Mouse (Mus musculus) liver, adult 2 months (tissue): ENCODE results near the gene Hrh1. TPM values are rescaled to one million over a fixed set of nuclear protein-coding genes. Genes with fewer than 3 reads are reported as not detected.

Experiments used
- DNase-seq: peaks from one replicate; pipeline ENCODE4 v3.0.0-alpha.2; 2011; ENCODE audit warnings: low read depth, low spot score; ENCODE audit errors: extremely low read depth
- H3K27ac ChIP-seq: fragments of 200-500 bp; replicated peaks from 2 replicates; pipeline ENCODE4 v1.5.1; 2012; ENCODE audit warnings: low read depth, mild to moderate bottlenecking, control low read depth, inconsistent platforms, low read length; ENCODE audit not compliant: insufficient read depth
- H3K27me3 ChIP-seq: fragments of 200-500 bp; 2 replicates; pipeline ENCODE4 v1.6.1; 2012; ENCODE audit warnings: mild to moderate bottlenecking, moderate library complexity, low read length, inconsistent platforms; ENCODE audit not compliant: control insufficient read depth, insufficient read depth
- H3K36me3 ChIP-seq: fragments of 200-500 bp; 2 replicates; pipeline ENCODE4 v1.6.1; 2012; ENCODE audit warnings: low read length, inconsistent platforms; ENCODE audit not compliant: control insufficient read depth, insufficient read depth
- H3K4me1 ChIP-seq: fragments of 200-500 bp; 2 replicates; pipeline ENCODE4 v1.6.1; 2011; ENCODE audit warnings: low read length; ENCODE audit not compliant: control insufficient read depth, insufficient read depth
- H3K4me3 ChIP-seq: fragments of 200-500 bp; 2 replicates; pipeline ENCODE4 v1.5.1; 2011; ENCODE audit warnings: low read depth, mild to moderate bottlenecking, control low read depth, low read length, moderate library complexity; ENCODE audit not compliant: insufficient read depth
- H3K79me2 ChIP-seq: fragments of 200-500 bp; 2 replicates; pipeline ENCODE4 v1.6.1; 2012; ENCODE audit warnings: inconsistent platforms, mild to moderate bottlenecking, low read length, moderate library complexity; ENCODE audit not compliant: control insufficient read depth, insufficient read depth
- H3K9ac ChIP-seq: fragments of 200-500 bp; 2 replicates; pipeline ENCODE4 v1.6.1; 2012; ENCODE audit warnings: low read depth, mild to moderate bottlenecking, control low read depth, inconsistent platforms, low read length
- CTCF ChIP-seq: fragments of 200-500 bp; IDR thresholded peaks from 2 replicates; pipeline ENCODE4 v1.5.1; 2011; ENCODE audit warnings: low read depth, low read length, control low read depth
- POLR2A ChIP-seq: fragments of 200-500 bp; IDR thresholded peaks from 2 replicates; pipeline ENCODE4 v1.6.1; 2011; ENCODE audit warnings: low read length, control low read depth; ENCODE audit not compliant: insufficient read depth; ENCODE audit errors: extremely low read depth
- WGBS: fragments of 180-500 bp; shearing (Covaris S2); methylation state at CpG from one replicate; pipeline ENCODE4 v1.1.7; 2018; 5-methylcytosine and 5-hydroxymethylcytosine counted together
- polyA plus RNA-seq: library from polyadenylated mRNA; depleted of rRNA; stranded (reverse); fragments of >200 nt; gene quantifications from 2 replicates; pipeline ENCODE4 v1.2.3, GENCODE M21; 2012
- total RNA-seq: library from RNA; depleted of rRNA; stranded (reverse); fragments of >200 nt; gene quantifications from 2 replicates; pipeline ENCODE4 v1.2.3, GENCODE M21; 2014

The Hrh1 gene
- total and polyA plus RNA-seq, 2 experiments, result 0.07 TPM; not detected in 1

DNA sequence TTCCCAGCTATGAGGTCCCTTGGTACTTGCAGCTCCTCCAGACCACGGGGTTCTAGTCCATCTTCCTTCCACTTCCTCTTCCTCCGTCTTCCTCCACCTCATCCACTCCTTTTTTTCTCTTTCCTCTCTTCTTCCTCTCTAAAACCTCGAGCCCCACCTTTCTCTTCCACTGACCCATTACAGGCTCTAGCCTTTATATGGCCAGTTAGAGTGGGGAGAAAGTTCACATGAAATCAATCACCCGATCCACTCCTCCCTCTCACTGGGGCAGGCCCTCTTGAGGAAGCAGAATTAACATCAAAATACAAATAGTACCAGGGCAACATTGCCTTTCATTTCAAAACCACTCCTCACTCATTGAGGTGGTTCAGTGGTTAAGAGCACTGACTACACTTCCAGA is 9.9 kb upstream of the Hrh1 start:
- Histone ChIP-seq H3K9ac (no peak overlapping the region), H3K27me3 (no peaks in the 10 kb centered on the region), H3K4me3 (no peak overlapping the region), H3K27ac (no peak overlapping the region), H3K36me3 (no peaks in the 10 kb centered on the region), H3K79me2 (no peaks in the 10 kb centered on the region), H3K4me1 (no peaks in the 10 kb centered on the region)
- no peak for DNase-seq
- WGBS, result 69% methylated on average over 4 of the region's 4 CpGs
- no peak for TF ChIP-seq POLR2A
- TF ChIP-seq CTCF, result no peak

GRCm38 (mm10) chr6:114390129-114390528 is 7.6 kb upstream of the Hrh1 start:
- Histone ChIP-seq H3K79me2 (no peaks in the 10 kb centered on the region), H3K27ac (no peak overlapping the region)

GRCm38 (mm10) chr6:114394982-114395381 is 2.8 kb upstream of the Hrh1 start:
- Histone ChIP-seq H3K4me3 (no peak overlapping the region), H3K36me3 (no peaks in the 10 kb centered on the region), H3K27me3 (peaks cover 10% of the 10 kb centered on the region), H3K9ac (no peak overlapping the region), H3K27ac (no peak overlapping the region), H3K79me2 (no peaks in the 10 kb centered on the region), H3K4me1 (peaks cover 2% of the 10 kb centered on the region; the same call in 1 of the 2 replicates)
- TF ChIP-seq CTCF, result no peak
- TF ChIP-seq POLR2A, result no peak
- 70% methylated on average over 4 of the region's 4 CpGs for WGBS
- DNase-seq, result no peak

More at GRCm38 (mm10) chr6:114390129-114390528, 7.6 kb upstream of the Hrh1 start:
- H3K4me1 ChIP-seq, result no peaks in the 10 kb centered on the region
- H3K4me3 ChIP-seq, result no peak overlapping the region
- no peak overlapping the region for H3K9ac ChIP-seq
- H3K36me3 ChIP-seq, result no peaks in the 10 kb centered on the region
- no peak for DNase-seq
- WGBS, result 69% methylated on average over 2 of the region's 2 CpGs
- TF ChIP-seq POLR2A (no peak), CTCF (no peak)
- no peaks in the 10 kb centered on the region for H3K27me3 ChIP-seq

DNA sequence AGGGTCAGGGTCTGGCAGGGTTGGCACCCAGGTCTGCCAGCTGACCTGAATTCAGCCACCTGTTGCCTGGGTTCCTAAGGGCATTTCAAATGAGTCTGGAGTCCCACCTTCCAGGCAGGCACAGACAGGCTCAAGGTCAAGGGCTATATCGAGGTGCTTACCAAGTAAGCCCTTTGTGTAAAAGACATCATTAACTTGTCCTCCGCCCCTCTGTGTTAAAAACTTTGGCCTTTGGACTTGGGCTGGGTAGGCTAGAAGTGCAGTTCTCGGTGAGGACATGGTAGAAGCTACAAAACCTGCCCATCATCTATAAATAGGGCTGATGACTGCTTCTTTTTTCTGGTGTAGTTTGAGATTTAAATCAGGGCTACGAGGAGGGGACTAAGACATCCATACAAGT is 1.1 kb upstream of the Hrh1 start:
- Histone ChIP-seq H3K27ac (no peak overlapping the region), H3K27me3 (peaks cover 10% of the 10 kb centered on the region), H3K9ac (no peak overlapping the region), H3K4me1 (peaks cover 2% of the 10 kb centered on the region; the same call in 1 of the 2 replicates), H3K79me2 (no peaks in the 10 kb centered on the region), H3K4me3 (no peak overlapping the region), H3K36me3 (no peaks in the 10 kb centered on the region)
- TF ChIP-seq POLR2A (no peak), CTCF (no peak)
- DNase-seq, result no peak
- WGBS, result 63% methylated on average over 4 of the region's 4 CpGs

GRCm38 (mm10) chr6:114397280-114397679 is 456 bp upstream of the Hrh1 start:
- 0 out of 2 replicates have a peak overlapping the region, but pooled peaks have one; percentile 18 for H3K4me3 ChIP-seq

GRCm38 (mm10) chr6:114398626-114399025 is 890 bp downstream of the Hrh1 start:
- Histone ChIP-seq H3K27me3 (peaks cover 10% of the 10 kb centered on the region), H3K4me3 (no peak overlapping the region), H3K9ac (no peak overlapping the region), H3K36me3 (no peaks in the 10 kb centered on the region), H3K4me1 (peaks cover 2% of the 10 kb centered on the region; the same call in 1 of the 2 replicates), H3K27ac (no peak overlapping the region), H3K79me2 (no peaks in the 10 kb centered on the region)
- 0 out of 2 replicates have a peak, but pooled peaks have one; percentile 7 for TF ChIP-seq CTCF
- no peak for TF ChIP-seq POLR2A
- WGBS, result 7% methylated on average over 9 of the region's 9 CpGs
- DNase-seq, result no peak

More at GRCm38 (mm10) chr6:114397280-114397679, 456 bp upstream of the Hrh1 start:
- H3K4me1 ChIP-seq, result peaks cover 2% of the 10 kb centered on the region; the same call in 1 of the 2 replicates
- TF ChIP-seq CTCF (no peak), POLR2A (no peak)
- 22% methylated on average over 11 of the region's 11 CpGs for WGBS
- no peak for DNase-seq
- H3K36me3 ChIP-seq, result no peaks in the 10 kb centered on the region
- no peak overlapping the region for H3K27ac ChIP-seq
- no peaks in the 10 kb centered on the region for H3K79me2 ChIP-seq
- peaks cover 10% of the 10 kb centered on the region for H3K27me3 ChIP-seq
- H3K9ac ChIP-seq, result no peak overlapping the region
